Mouse (Mus musculus): ENCODE measurements at regions not wholly inside any gene's neighbourhood (a gene's known extent, or its start where the extent isn't known, plus 50 kb on each side); places are given as distances from the start of the nearest gene placed in this dataset.

DNA sequence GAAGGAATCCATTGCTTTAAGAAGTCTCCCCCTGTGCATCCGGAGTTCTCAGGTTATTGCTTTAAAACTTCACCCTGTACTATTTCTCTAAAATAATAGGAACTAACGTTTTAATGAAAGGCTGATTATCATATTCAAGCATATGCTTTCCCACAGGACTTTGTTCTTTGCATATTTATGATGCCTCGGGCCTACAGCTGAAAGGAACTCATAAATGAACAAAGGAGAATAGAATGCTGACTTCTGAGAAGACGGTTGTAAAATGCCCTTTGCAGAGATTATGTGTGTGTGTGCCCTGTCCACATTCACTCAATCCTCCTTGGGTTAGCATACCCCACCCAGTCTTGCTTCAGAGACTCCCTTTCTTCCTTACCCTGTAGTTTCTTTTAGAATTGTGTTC is 294.2 kb downstream of the Nedd1 start:
- TF ChIP-seq POLR2A (IDR thresholded peaks at IDR 0.05; ENCODE audit: control insufficient read depth in 1 of 2, insufficient read depth in 1 of 2, low read depth in 1 of 2, low read length in 2 of 2, poor library complexity in 1 of 2), result no peak
- TF ChIP-seq CTCF (IDR thresholded peaks at IDR 0.05 in 2 of 3, conservative IDR thresholded peaks at IDR 0.05 in 1 of 3; ENCODE audit: control insufficient read depth in 1 of 3, insufficient read depth in 1 of 3, low read depth in 2 of 3, low read length in 3 of 3, poor library complexity in 1 of 3, severe bottlenecking in 1 of 3), result no peak

Measured in MEL (cell line).